Comparison of ENCODE assay signal across 9 mouse cellular contexts in the genomic region with DNA sequence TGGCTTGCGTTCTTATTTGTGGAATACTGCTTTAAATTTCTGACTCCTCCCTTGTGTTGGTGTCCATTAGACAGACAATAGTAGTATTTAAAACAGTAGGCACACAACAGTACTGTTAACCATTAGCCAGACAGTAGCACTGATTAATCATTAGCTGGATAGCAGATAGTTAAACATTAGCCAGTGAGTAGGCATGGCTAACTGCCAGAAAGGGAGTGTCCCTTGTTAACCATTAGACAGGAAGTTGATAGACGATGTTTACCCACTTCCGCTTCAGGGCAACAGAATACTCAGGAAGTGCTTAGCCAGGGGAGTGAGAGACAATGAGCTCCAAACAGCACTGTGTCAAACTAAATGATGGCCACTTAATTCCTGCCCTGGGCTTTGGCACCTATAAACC. TPM values are rescaled to one million over a fixed set of nuclear protein-coding genes. Genes with fewer than 3 reads are reported as not detected.
DNase-seq lines count a peak whose midpoint lies in the region; ATAC-seq and TF ChIP-seq lines count a peak whose summit lies in the region.
"Had no signal": no experiment of that assay in that cellular context is flagged by ENCODE, and none has a peak within 500 bp of the region (broad histone marks: within the 10 kb centered on the region; RNA-seq: fewer than 3 reads in every experiment).

A gene (plus strand): TSS at position 247 of the 400 bp plus-strand sequence.

- no peak for TF ChIP-seq CTCF in stomach, postnatal 0 days (IDR thresholded peaks at IDR 0.05; ENCODE audit: low read depth)

- peak; percentile 27 for DNase-seq in heart, adult 8-10 months (ENCODE audit: low spot score)
- no peak for DNase-seq in heart, postnatal 25 days (ENCODE audit: low spot score)
- DNase-seq in MEL-GATA-1-ER (ENCODE audit: extremely low read depth, low read depth), result peak; percentile 0
- DNase-seq in intestine, embryonic 14.5 days (ENCODE audit: low spot score), result peak; percentile 79
- peak; percentile 9 to 60 for DNase-seq in lung, adult 18-20 months
- DNase-seq in stomach, postnatal 0 days (ENCODE audit: low spot score), result peak; percentile 91
- no peak for DNase-seq in right cerebral cortex, postnatal 14 days
- DNase-seq in left cerebral cortex, adult 11 months (ENCODE audit: low spot score), result no peak

- peak; percentile 91 for ATAC-seq in intestine, embryonic 14.5 days (replicated peaks; ENCODE audit: low FRiP score, low TSS enrichment, low read depth)
- ATAC-seq in stomach, postnatal 0 days (ENCODE audit: low FRiP score, low TSS enrichment), result peak; percentile 98

- TF ChIP-seq EP300 in stomach, postnatal 0 days (optimal IDR thresholded peaks at IDR 0.05), result no peak

- peak within 1 kb of the TSS; percentile 26 for H3K4me2 ChIP-seq in intestine, embryonic 14.5 days (ENCODE audit: low read length)
- peak within 1 kb of the TSS; percentile 39 for H3K4me2 ChIP-seq in stomach, postnatal 0 days (replicated peaks; ENCODE audit: low read depth)
- H3K4me2 ChIP-seq: limb, embryonic 12.5 days had no signal

- intact Hi-C loops in heart, postnatal 25 days (cut with DNase I), result no loop called here

- H3K4me3 ChIP-seq in intestine, embryonic 14.5 days (ENCODE audit: low read depth, low read length), result peak within 1 kb of the TSS; percentile 10
- peak within 1 kb of the TSS; percentile 19 for H3K4me3 ChIP-seq in stomach, postnatal 0 days (ENCODE audit: low read depth, low read length)
- H3K4me3 ChIP-seq: limb, embryonic 12.5 days had no signal

- H3K9ac ChIP-seq in intestine, embryonic 14.5 days (ENCODE audit: low read length), result no peak within 1 kb of the TSS
- peak within 1 kb of the TSS; percentile 9; the same call in 1 of the 2 replicates for H3K9ac ChIP-seq in stomach, postnatal 0 days (ENCODE audit: low read length)
- H3K9ac ChIP-seq: limb, embryonic 12.5 days had no signal

- H3K36me3 ChIP-seq in intestine, embryonic 14.5 days (ENCODE audit: control insufficient read depth, insufficient read depth, low read length), result no peaks in the 10 kb centered on the region
- H3K36me3 ChIP-seq in stomach, postnatal 0 days (ENCODE audit: control insufficient read depth, insufficient read depth, low read length), result no peaks in the 10 kb centered on the region
- H3K36me3 ChIP-seq: limb, embryonic 12.5 days had no signal

- H3K27me3 ChIP-seq in intestine, embryonic 14.5 days (replicated peaks; ENCODE audit: control insufficient read depth, insufficient read depth, low read length), result no peaks in the 10 kb centered on the region
- H3K27me3 ChIP-seq in stomach, postnatal 0 days (ENCODE audit: control insufficient read depth, insufficient read depth, low read length), result no peaks in the 10 kb centered on the region
- H3K27me3 ChIP-seq: limb, embryonic 12.5 days had no signal

- no peaks in the 10 kb centered on the region for H3K9me3 ChIP-seq in intestine, embryonic 14.5 days (ENCODE audit: control insufficient read depth, low read length)
- H3K9me3 ChIP-seq in stomach, postnatal 0 days (ENCODE audit: control insufficient read depth, low read length), result no peaks in the 10 kb centered on the region
- H3K9me3 ChIP-seq: limb, embryonic 12.5 days had no signal

- WGBS in intestine, embryonic 14.5 days, result 43% methylated on average over 3 of the region's 3 CpGs
- 33% methylated on average over 3 of the region's 3 CpGs for WGBS in stomach, postnatal 0 days

- no peaks in the 10 kb centered on the region for H3K4me1 ChIP-seq in intestine, embryonic 14.5 days (replicated peaks; ENCODE audit: control insufficient read depth, insufficient read depth, low read length)
- H3K4me1 ChIP-seq in stomach, postnatal 0 days (replicated peaks; ENCODE audit: control insufficient read depth, insufficient read depth), result no peaks in the 10 kb centered on the region
- H3K4me1 ChIP-seq: limb, embryonic 12.5 days had no signal

- no peak within 1 kb of the TSS for H3K27ac ChIP-seq in intestine, embryonic 14.5 days (ENCODE audit: low read depth)
- H3K27ac ChIP-seq in stomach, postnatal 0 days (replicated peaks), result peak within 1 kb of the TSS; percentile 14
- H3K27ac ChIP-seq: limb, embryonic 12.5 days had no signal

RNA-seq across cellular contexts. Expression of the gene that starts here (rescaled TPM):
- total RNA-seq in heart, adult 8-10 months (2022), result 1 to 10 TPM in 3 of 4 experiments, under 1 TPM in 1; 0.76 to 2.2 (median 1.8) TPM
- total RNA-seq in heart, postnatal 25 days (2021), result 1 to 10 TPM in 1 of 2 experiments, under 1 TPM in 1; 0.86 to 1.1 TPM
- 91.6 and 93.0 TPM in 2 replicates for polyA plus RNA-seq in intestine, embryonic 14.5 days (2014; fragmentation: Nextera tagmentation; extraction: Ambion mirVana)
- 98.4 and 105 TPM in 2 replicates for polyA plus RNA-seq in stomach, postnatal 0 days (2015; fragmentation: Nextera tagmentation; extraction: Ambion mirVana)

Comparison
In these comparisons a context has a peak if more than half of its experiments do, and no peak if none do; other contexts are left out.
1. DNase-seq: peak in heart, adult 8-10 months (single experiment), MEL-GATA-1-ER (single experiment), intestine, embryonic 14.5 days (single experiment), lung, adult 18-20 months (2 of 2) and stomach, postnatal 0 days (single experiment); none in heart, postnatal 25 days (single experiment), right cerebral cortex, postnatal 14 days (single experiment) and left cerebral cortex, adult 11 months (single experiment).